Mouse (Mus musculus) telencephalon, adult 2 months (tissue): Measurements from ENCODE around the gene Tprgl.

ENCODE experiments used
- DNase-seq: peaks from one replicate; pipeline ENCODE4 v3.0.0-alpha.2; 2011; ENCODE audit warnings: low read depth, low spot score

Tprgl gene

GRCm38 (mm10) chr4:154119208-154119607 lies 41.3 kb downstream of the Tprgl start:
- no peak for DNase-seq

GRCm38 (mm10) chr4:154118782-154119181 lies 41.7 kb downstream of the Tprgl start:
- DNase-seq: no peak

DNA sequence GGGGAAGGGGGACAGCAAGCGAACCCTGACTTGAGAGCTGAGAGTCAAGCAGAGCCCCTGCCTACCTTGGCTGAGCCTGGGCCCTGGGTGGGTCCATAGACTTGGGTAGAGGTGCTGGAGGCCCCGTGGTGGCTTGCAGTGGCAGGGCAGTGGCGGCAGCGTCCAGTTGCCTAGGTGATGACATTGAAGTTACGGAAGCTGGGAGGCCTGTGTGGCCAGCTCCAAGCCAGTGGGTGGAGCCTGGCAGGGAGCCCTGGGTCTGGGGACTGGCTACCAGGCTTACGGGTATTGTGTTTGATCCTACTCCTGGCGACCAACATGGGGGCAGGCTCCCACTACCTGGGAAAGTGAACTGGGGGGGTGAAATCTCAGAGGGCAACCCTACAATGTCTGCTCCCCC lies 44.0 kb downstream of the Tprgl start:
- no peak for DNase-seq

DNA sequence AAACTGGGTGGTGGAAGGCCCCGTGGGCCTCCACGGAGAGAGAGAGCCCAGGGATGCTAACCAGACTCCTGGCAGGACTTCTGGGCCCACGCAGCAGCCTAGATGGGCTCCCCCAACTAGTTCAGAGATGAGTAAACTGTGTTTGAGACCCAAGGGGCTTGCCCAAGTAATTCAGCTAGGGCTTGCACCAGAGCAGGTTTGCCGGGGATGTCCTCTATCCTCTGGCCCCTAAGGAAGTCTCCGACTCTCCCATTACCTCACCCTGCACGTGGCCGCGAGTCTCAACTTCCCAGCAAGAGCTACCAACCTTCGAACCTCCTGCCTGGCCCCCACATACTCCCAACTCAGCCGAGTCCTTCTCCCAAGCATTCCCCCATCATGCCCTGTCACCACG lies 50.6 kb downstream of the Tprgl start:
- DNase-seq: no peak

DNA sequence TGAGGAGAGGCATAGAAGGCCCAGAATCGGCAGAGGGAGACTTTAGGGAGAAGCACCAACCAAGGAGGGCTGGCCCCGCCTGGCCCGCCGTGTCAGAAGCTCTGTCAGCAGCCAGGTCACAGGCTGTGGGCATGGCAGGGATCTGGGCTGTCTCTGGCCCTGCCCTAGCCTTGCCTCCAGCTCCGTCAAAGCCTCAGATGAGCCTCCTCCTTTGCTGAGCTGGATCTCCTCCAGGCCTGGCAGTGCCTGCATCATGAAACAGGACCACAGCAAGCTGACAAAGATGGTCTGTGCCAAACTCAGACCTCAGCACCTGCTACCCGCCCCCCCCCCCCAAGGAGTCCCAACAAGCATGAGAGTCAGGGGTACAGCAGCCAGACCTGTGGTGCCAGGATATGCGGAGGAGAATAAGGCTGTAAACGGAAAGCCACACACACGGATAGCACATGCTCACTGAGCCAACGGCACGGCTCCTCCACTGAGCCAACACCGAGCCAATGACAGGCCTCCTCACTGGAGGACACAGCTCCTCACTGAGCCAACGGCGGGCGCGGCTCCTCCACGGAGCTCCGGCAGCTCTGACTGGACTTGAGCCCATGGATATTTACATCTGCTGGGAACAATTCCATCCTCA lies 51.1 kb downstream of the Tprgl start:
- peak; percentile 50 for DNase-seq
